Mouse (Mus musculus) liver, embryonic 12.5 days (tissue): ENCODE results near the gene Mgmt. TPM values are rescaled to one million over a fixed set of nuclear protein-coding genes. Genes with fewer than 3 reads are reported as not detected.

ENCODE experiments used
- ATAC-seq: fragments of 200-750 bp; cut with Nextera tagmentation; 2 replicates; pipeline ENCODE4 v1.8.0; 2017; ENCODE audit warnings: moderate number of reproducible peaks, mild to moderate bottlenecking, moderate library complexity
- H3K27ac ChIP-seq: fragments of 300-500 bp; sonication (generic); 2 replicates; pipeline ENCODE4 v1.5.1; 2016; ENCODE audit warnings: mild to moderate bottlenecking
- H3K27me3 ChIP-seq: fragments of 300-500 bp; sonication (generic); replicated peaks from 2 replicates; pipeline ENCODE4 v1.6.1; 2016; ENCODE audit warnings: mild to moderate bottlenecking, moderate library complexity
- H3K36me3 ChIP-seq: fragments of 300-500 bp; sonication (generic); 2 replicates; pipeline ENCODE4 v1.6.1; 2016; ENCODE audit warnings: mild to moderate bottlenecking, moderate library complexity
- H3K4me1 ChIP-seq: fragments of 300-500 bp; sonication (generic); 2 replicates; pipeline ENCODE4 v1.6.1; 2016
- H3K4me2 ChIP-seq: fragments of 300-500 bp; sonication (generic); 2 replicates; pipeline ENCODE4 v1.6.1; 2016; ENCODE audit warnings: mild to moderate bottlenecking, moderate library complexity
- H3K4me3 ChIP-seq: fragments of 300-500 bp; sonication (generic); 2 replicates; pipeline ENCODE4 v1.5.1; 2016; ENCODE audit warnings: mild to moderate bottlenecking, moderate library complexity
- H3K9ac ChIP-seq: fragments of 300-500 bp; sonication (generic); 2 replicates; pipeline ENCODE4 v1.6.1; 2016; ENCODE audit warnings: mild to moderate bottlenecking, moderate library complexity
- H3K9me3 ChIP-seq: fragments of 300-500 bp; sonication (generic); replicated peaks from 2 replicates; pipeline ENCODE4 v1.6.1; 2016; ENCODE audit warnings: mild to moderate bottlenecking, moderate library complexity
- WGBS: fragments of 180-500 bp; shearing (Covaris S2); methylation state at CpG from one replicate; pipeline ENCODE4 v1.1.7; 2016; ENCODE audit not compliant: insufficient replicate concordance; 5-methylcytosine and 5-hydroxymethylcytosine counted together
- polyA plus RNA-seq: library from polyadenylated mRNA; unstranded; fragments of >200 nt; fragmentation: Nextera tagmentation; extraction: Ambion mirVana; gene quantifications from 2 replicates; pipeline ENCODE4 v1.2.1, GENCODE M21; 2016

Mgmt gene
- polyA plus RNA-seq, 1 experiment from 2014 or later: 4.2 TPM

GRCm38 (mm10) chr7:137009732-137010275 lies 115.4 kb downstream of the Mgmt start:
- Histone ChIP-seq H3K36me3 (no peaks in the 10 kb centered on the region), H3K27ac (no peak overlapping the region), H3K9me3 (no peaks in the 10 kb centered on the region), H3K9ac (no peak overlapping the region), H3K27me3 (no peaks in the 10 kb centered on the region), H3K4me2 (no peak overlapping the region), H3K4me3 (no peak overlapping the region), H3K4me1 (no peaks in the 10 kb centered on the region)
- no peak for ATAC-seq
- 79% methylated on average over 19 of the region's 19 CpGs for WGBS

DNA sequence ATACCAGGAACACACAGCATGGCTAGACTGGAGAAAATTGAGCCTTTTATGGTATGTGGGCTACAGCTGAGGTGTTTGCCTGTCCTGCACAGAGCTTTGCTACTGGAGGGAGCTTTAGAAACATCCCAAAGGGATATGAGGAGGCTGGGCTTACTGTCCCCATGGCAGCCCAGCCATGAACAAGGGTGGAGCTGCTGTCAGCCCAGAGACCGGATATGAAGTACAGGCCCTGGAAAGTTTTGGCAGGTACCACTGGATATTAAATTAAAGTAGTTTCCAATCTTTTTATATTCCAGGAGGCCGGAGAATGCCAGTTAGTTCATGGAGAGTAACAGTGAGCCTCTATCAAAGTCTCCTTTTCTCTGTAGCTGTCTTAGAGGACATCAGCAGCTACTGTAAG lies 116.0 kb downstream of the Mgmt start:
- Histone ChIP-seq H3K27ac (no peak overlapping the region), H3K4me2 (no peak overlapping the region), H3K27me3 (no peaks in the 10 kb centered on the region), H3K9ac (no peak overlapping the region), H3K9me3 (no peaks in the 10 kb centered on the region), H3K4me1 (no peaks in the 10 kb centered on the region), H3K4me3 (no peak overlapping the region), H3K36me3 (no peaks in the 10 kb centered on the region)
- 73% methylated on average over 2 of the region's 2 CpGs for WGBS
- no peak for ATAC-seq

DNA sequence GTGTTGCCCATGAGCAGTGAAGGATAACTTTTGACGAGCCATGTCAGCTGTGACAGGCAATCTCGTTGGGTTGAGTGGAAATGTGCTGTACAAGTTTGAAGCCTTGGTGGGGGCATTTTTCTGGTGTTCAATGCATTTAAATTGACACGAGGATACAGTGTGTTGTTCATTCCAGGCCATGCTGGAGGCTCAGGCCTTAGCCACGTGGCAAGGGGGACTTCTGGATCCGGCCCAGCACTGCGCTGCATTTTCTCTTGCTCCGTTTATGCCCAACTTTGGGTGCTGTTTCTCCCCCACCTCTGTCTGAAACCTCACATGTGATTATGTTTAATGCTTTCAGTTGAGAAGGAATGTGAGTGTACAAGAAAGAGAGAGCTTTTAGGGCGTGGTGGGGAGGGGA lies 118.3 kb downstream of the Mgmt start:
- H3K9ac ChIP-seq: no peak overlapping the region
- H3K27me3 ChIP-seq: no peaks in the 10 kb centered on the region
- no peak overlapping the region for H3K27ac ChIP-seq
- no peak overlapping the region for H3K4me2 ChIP-seq
- H3K36me3 ChIP-seq: no peaks in the 10 kb centered on the region
- no peak overlapping the region for H3K4me3 ChIP-seq
- 65% methylated on average over 8 of the region's 8 CpGs for WGBS
- no peak for ATAC-seq
- H3K9me3 ChIP-seq: no peaks in the 10 kb centered on the region
- no peaks in the 10 kb centered on the region for H3K4me1 ChIP-seq

DNA sequence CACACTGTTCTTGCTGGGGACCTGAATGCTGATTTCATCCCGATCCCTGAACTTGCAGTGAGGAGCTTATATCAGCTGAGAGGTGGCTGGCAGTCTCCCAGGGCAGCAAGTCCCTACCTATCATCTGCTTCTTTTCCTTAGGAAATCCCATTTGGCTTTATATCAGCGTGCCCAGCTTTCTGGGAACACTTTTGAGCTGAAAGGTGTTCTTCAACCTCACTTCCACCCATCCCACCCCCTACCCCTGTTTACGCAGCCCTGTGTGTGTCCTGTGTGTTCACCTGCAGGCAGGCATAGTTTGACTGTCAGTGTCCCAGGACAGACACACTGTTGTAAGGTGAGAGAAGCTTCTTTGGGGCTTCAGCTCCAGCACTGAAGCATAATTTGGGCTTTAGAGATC lies 119.0 kb downstream of the Mgmt start:
- Histone ChIP-seq H3K9ac (no peak overlapping the region), H3K27ac (no peak overlapping the region), H3K9me3 (no peaks in the 10 kb centered on the region), H3K4me1 (no peaks in the 10 kb centered on the region), H3K4me2 (no peak overlapping the region), H3K27me3 (no peaks in the 10 kb centered on the region), H3K4me3 (no peak overlapping the region), H3K36me3 (no peaks in the 10 kb centered on the region)
- WGBS: 45% methylated on average over 3 of the region's 3 CpGs
- ATAC-seq: no peak

DNA sequence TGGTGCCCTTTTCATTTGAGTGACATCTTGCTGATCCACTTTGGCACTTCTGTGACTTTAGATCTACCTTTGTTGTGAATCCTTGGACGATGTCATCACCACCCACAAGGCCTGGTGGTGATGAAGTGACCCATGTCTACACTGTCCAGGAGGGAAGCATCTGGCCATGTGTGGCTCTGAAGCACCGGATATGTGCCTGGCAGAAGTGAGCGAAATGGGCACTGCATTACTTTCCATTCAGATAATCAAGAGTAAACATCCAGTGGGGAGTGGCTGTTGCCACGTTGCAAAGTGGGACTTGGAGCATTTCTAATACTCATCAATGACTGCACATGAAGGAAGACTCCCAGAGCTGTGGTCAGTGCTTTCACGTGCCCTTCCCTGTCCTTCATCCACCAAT lies 124.2 kb downstream of the Mgmt start:
- 75% methylated on average over 5 of the region's 5 CpGs for WGBS

DNA sequence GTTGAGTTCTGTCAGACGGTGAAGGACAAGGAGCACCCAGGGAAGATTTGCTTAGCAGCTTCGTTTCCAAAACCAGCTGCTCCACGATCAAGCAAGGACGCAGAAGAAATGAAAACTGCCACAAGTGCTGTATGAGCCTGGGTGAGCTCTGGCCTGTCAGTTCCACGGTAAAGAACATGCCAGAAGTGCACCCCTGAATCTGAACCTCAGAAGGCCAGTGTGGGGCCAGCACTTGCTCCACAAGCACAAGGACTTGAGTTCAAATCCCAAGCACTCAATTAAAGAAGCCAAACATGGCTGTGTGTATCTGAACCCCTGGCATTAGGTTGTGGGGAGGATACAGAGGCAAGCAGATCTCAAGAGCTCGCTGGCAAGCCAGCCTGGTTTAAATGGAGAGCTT lies 125.8 kb downstream of the Mgmt start:
- Histone ChIP-seq H3K9ac (no peak overlapping the region), H3K9me3 (no peaks in the 10 kb centered on the region), H3K4me3 (no peak overlapping the region), H3K27ac (no peak overlapping the region), H3K4me2 (no peak overlapping the region), H3K27me3 (no peaks in the 10 kb centered on the region), H3K36me3 (no peaks in the 10 kb centered on the region), H3K4me1 (no peaks in the 10 kb centered on the region)
- ATAC-seq: no peak
- 69% methylated on average over 6 of the region's 6 CpGs for WGBS

More for the DNA sequence above, 124.2 kb downstream of the Mgmt start:
- H3K9ac ChIP-seq: no peak overlapping the region
- no peaks in the 10 kb centered on the region for H3K4me1 ChIP-seq
- H3K27ac ChIP-seq: no peak overlapping the region
- no peak overlapping the region for H3K4me3 ChIP-seq
- no peaks in the 10 kb centered on the region for H3K36me3 ChIP-seq
- no peaks in the 10 kb centered on the region for H3K9me3 ChIP-seq
- no peaks in the 10 kb centered on the region for H3K27me3 ChIP-seq
- no peak for ATAC-seq
- no peak overlapping the region for H3K4me2 ChIP-seq

- 0 out of 2 replicates have a peak, but pooled peaks cover 3% of the 10 kb centered on the region for H3K9me3 ChIP-seq
- 64% methylated on average over 4 of the region's 4 CpGs for WGBS
- H3K4me2 ChIP-seq: no peak overlapping the region
- no peak overlapping the region for H3K4me3 ChIP-seq
- no peaks in the 10 kb centered on the region for H3K27me3 ChIP-seq
- no peak overlapping the region for H3K9ac ChIP-seq
- no peaks in the 10 kb centered on the region for H3K4me1 ChIP-seq
- no peak for ATAC-seq
- no peak overlapping the region for H3K27ac ChIP-seq
- no peaks in the 10 kb centered on the region for H3K36me3 ChIP-seq
Measured at GRCm38 (mm10) chr7:137030789-137031188, 136.4 kb downstream of the Mgmt start.

DNA sequence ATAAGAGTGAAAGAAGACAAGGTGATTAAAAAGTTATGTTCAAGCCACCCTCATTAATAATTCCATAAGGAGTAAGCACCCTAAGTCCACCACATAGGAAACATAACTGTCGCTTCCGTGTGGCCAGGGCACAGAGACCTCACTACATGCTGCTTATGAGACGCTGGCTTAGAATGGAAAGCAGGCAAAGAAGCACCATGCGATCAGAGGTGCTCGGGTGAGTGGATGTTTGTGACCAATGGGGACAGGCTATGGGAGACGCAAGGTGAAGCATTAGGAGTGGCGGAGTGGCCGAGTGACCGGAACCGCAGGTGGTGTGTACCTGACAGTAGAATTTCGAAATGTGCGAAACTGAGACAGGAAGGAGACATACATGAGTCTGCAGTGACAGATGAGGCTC lies 138.8 kb downstream of the Mgmt start:
- Histone ChIP-seq H3K4me1 (no peaks in the 10 kb centered on the region), H3K9me3 (0 out of 2 replicates have a peak, but pooled peaks cover 3% of the 10 kb centered on the region), H3K27me3 (no peaks in the 10 kb centered on the region), H3K4me2 (no peak overlapping the region), H3K36me3 (no peaks in the 10 kb centered on the region), H3K27ac (no peak overlapping the region), H3K9ac (no peak overlapping the region), H3K4me3 (no peak overlapping the region)
- ATAC-seq: no peak
- 86% methylated on average over 12 of the region's 12 CpGs for WGBS

DNA sequence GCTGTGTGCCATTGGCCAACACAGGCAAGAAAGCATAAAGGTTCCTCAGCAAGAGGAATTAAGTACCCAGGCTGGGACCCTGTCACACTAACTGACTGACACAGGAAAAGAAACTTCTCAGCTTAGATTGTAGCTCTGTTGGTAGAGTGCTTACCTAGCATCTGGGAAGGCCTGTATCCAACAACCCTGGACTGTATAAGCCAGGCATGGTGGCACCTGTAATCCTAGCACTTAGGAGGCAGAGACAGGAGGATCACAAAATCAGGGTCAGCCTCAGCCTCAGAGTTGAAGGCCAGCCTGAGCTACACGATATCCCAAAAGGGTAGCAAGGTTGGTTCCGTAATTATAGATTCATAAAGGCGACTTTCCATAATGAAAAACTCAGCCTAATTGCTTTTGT lies 140.6 kb downstream of the Mgmt start:
- Histone ChIP-seq H3K4me3 (no peak overlapping the region), H3K27me3 (no peaks in the 10 kb centered on the region), H3K27ac (no peak overlapping the region), H3K4me1 (no peaks in the 10 kb centered on the region), H3K9ac (no peak overlapping the region), H3K9me3 (0 out of 2 replicates have a peak, but pooled peaks cover 3% of the 10 kb centered on the region), H3K36me3 (no peaks in the 10 kb centered on the region), H3K4me2 (no peak overlapping the region)
- no peak for ATAC-seq
- WGBS: 69% methylated on average over 3 of the region's 3 CpGs

DNA sequence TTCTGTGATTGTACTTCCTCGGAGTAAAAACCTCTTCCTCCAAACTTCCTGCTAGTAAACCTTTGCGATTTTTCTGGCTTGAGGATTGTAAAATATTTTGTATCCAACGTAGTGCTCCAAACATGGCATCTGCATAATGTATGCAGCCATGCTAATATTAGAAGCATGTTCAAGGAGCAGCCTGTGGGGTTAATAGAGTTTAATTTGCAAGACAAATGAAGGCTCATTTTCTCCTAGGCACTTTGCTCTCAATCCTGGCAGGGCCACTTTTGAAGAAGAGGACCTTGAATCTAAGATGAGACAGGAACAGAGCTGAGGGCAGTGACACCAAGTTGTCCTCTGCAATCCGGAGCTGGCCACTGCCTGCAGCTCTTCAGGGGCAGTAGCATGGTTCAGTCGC lies 141.5 kb downstream of the Mgmt start:
- H3K36me3 ChIP-seq: no peaks in the 10 kb centered on the region
- no peaks in the 10 kb centered on the region for H3K4me1 ChIP-seq
- no peak overlapping the region for H3K9ac ChIP-seq
- 0 out of 2 replicates have a peak, but pooled peaks cover 3% of the 10 kb centered on the region for H3K9me3 ChIP-seq
- no peak overlapping the region for H3K27ac ChIP-seq
- H3K4me3 ChIP-seq: no peak overlapping the region
- WGBS: 56% methylated on average over 5 of the region's 5 CpGs
- no peak overlapping the region for H3K4me2 ChIP-seq
- no peaks in the 10 kb centered on the region for H3K27me3 ChIP-seq
- ATAC-seq: no peak

GRCm38 (mm10) chr7:137037471-137037870 lies 143.1 kb downstream of the Mgmt start:
- no peak overlapping the region for H3K27ac ChIP-seq

GRCm38 (mm10) chr7:137037872-137038271 lies 143.5 kb downstream of the Mgmt start:
- no peak overlapping the region for H3K27ac ChIP-seq
- H3K4me1 ChIP-seq: no peaks in the 10 kb centered on the region
- no peak overlapping the region for H3K4me2 ChIP-seq
- H3K9me3 ChIP-seq: 0 out of 2 replicates have a peak, but pooled peaks cover 3% of the 10 kb centered on the region
- H3K36me3 ChIP-seq: no peaks in the 10 kb centered on the region
- H3K4me3 ChIP-seq: no peak overlapping the region
- no peaks in the 10 kb centered on the region for H3K27me3 ChIP-seq
- no peak overlapping the region for H3K9ac ChIP-seq
- no peak for ATAC-seq
- 54% methylated on average over 5 of the region's 5 CpGs for WGBS

More at GRCm38 (mm10) chr7:137037471-137037870, 143.1 kb downstream of the Mgmt start:
- no peak for ATAC-seq
- Histone ChIP-seq H3K9ac (no peak overlapping the region), H3K27me3 (no peaks in the 10 kb centered on the region), H3K4me2 (no peak overlapping the region), H3K36me3 (no peaks in the 10 kb centered on the region), H3K4me1 (no peaks in the 10 kb centered on the region), H3K4me3 (no peak overlapping the region), H3K9me3 (0 out of 2 replicates have a peak, but pooled peaks cover 3% of the 10 kb centered on the region)
- 78% methylated on average over 4 of the region's 4 CpGs for WGBS
